Mouse (Mus musculus) limb, embryonic 10.5 days (tissue): ENCODE results near the gene Cyb561. TPM values are rescaled to one million over a fixed set of nuclear protein-coding genes. Genes with fewer than 3 reads are reported as not detected.

ENCODE experiments used
- DNase-seq: peaks from one replicate; pipeline ENCODE4 v3.0.0-alpha.2; 2017; ENCODE audit warnings: low spot score
- H3K27ac ChIP-seq: fragments of 300-500 bp; sonication (generic); 2 replicates; pipeline ENCODE4 v1.5.1; 2016; ENCODE audit warnings: mild to moderate bottlenecking
- H3K27me3 ChIP-seq: fragments of 300-500 bp; sonication (generic); 2 replicates; pipeline ENCODE4 v1.6.1; 2016; ENCODE audit warnings: low read depth, mild to moderate bottlenecking; ENCODE audit not compliant: poor library complexity, severe bottlenecking
- H3K36me3 ChIP-seq: fragments of 300-500 bp; sonication (generic); 2 replicates; pipeline ENCODE4 v1.6.1; 2016; ENCODE audit warnings: mild to moderate bottlenecking, moderate library complexity
- H3K4me1 ChIP-seq: fragments of 300-500 bp; sonication (generic); 2 replicates; pipeline ENCODE4 v1.6.1; 2016
- H3K4me3 ChIP-seq: fragments of 300-500 bp; sonication (generic); 2 replicates; pipeline ENCODE4 v1.5.1; 2016; ENCODE audit warnings: mild to moderate bottlenecking, moderate library complexity
- H3K9me3 ChIP-seq: fragments of 300-500 bp; sonication (generic); replicated peaks from 2 replicates; pipeline ENCODE4 v1.6.1; 2016; ENCODE audit warnings: mild to moderate bottlenecking
- WGBS: fragments of 180-500 bp; shearing (Covaris S2); methylation state at CpG from one replicate; pipeline ENCODE4 v1.1.7; 2016; 5-methylcytosine and 5-hydroxymethylcytosine counted together
- polyA plus RNA-seq: library from polyadenylated mRNA; unstranded; fragments of >200 nt; fragmentation: Nextera tagmentation; extraction: Ambion mirVana; gene quantifications from 2 replicates; pipeline ENCODE4 v1.2.1, GENCODE M21; 2016

The Cyb561 gene
- polyA plus RNA-seq, 1 experiment from 2014 or later: 7.1 TPM

- Histone ChIP-seq H3K27ac (no peak overlapping the region), H3K9me3 (no peaks in the 10 kb centered on the region), H3K4me1 (no peaks in the 10 kb centered on the region), H3K36me3 (0 out of 2 replicates have a peak, but pooled peaks cover 8% of the 10 kb centered on the region), H3K27me3 (no peaks in the 10 kb centered on the region), H3K4me3 (no peak overlapping the region)
- 86% methylated on average over 8 of the region's 8 CpGs for WGBS
- DNase-seq: no peak
These were observed 44.2 kb downstream of the Cyb561 start for GRCm38 (mm10) chr11:105908926-105909325.

- DNase-seq: no peak
- 95% methylated on average over 1 of the region's 1 CpGs for WGBS
- no peaks in the 10 kb centered on the region for H3K9me3 ChIP-seq
- H3K27me3 ChIP-seq: no peaks in the 10 kb centered on the region
- H3K4me1 ChIP-seq: no peaks in the 10 kb centered on the region
- no peak overlapping the region for H3K4me3 ChIP-seq
- no peak overlapping the region for H3K27ac ChIP-seq
- 0 out of 2 replicates have a peak, but pooled peaks cover 5% of the 10 kb centered on the region for H3K36me3 ChIP-seq
These were observed 45.8 kb downstream of the Cyb561 start for GRCm38 (mm10) chr11:105907381-105907780.

- H3K4me3 ChIP-seq: no peak overlapping the region
- H3K36me3 ChIP-seq: 0 out of 2 replicates have a peak, but pooled peaks cover 5% of the 10 kb centered on the region
- H3K9me3 ChIP-seq: no peaks in the 10 kb centered on the region
- no peaks in the 10 kb centered on the region for H3K27me3 ChIP-seq
- no peaks in the 10 kb centered on the region for H3K4me1 ChIP-seq
- no peak for DNase-seq
- WGBS: 86% methylated on average over 4 of the region's 4 CpGs
- no peak overlapping the region for H3K27ac ChIP-seq
These were observed 47.5 kb downstream of the Cyb561 start for GRCm38 (mm10) chr11:105905529-105906213.

- WGBS: 83% methylated on average over 1 of the region's 1 CpGs
- Histone ChIP-seq H3K36me3 (0 out of 2 replicates have a peak, but pooled peaks cover 5% of the 10 kb centered on the region), H3K27me3 (no peaks in the 10 kb centered on the region), H3K4me1 (no peaks in the 10 kb centered on the region), H3K27ac (no peak overlapping the region), H3K9me3 (no peaks in the 10 kb centered on the region), H3K4me3 (no peak overlapping the region)
- DNase-seq: no peak
These were observed 50.2 kb downstream of the Cyb561 start for GRCm38 (mm10) chr11:105902956-105903355.

- 0 out of 2 replicates have a peak, but pooled peaks cover 5% of the 10 kb centered on the region for H3K36me3 ChIP-seq
- no peak overlapping the region for H3K4me3 ChIP-seq
- no peak for DNase-seq
- H3K27me3 ChIP-seq: no peaks in the 10 kb centered on the region
- H3K4me1 ChIP-seq: no peaks in the 10 kb centered on the region
- WGBS: 88% methylated on average over 2 of the region's 2 CpGs
- no peaks in the 10 kb centered on the region for H3K9me3 ChIP-seq
- H3K27ac ChIP-seq: no peak overlapping the region
These were observed 51.6 kb downstream of the Cyb561 start for GRCm38 (mm10) chr11:105901501-105901900.

GRCm38 (mm10) chr11:105899151-105899550 is 54.0 kb downstream of the Cyb561 start:
- Histone ChIP-seq H3K36me3 (0 out of 2 replicates have a peak, but pooled peaks cover 2% of the 10 kb centered on the region), H3K27me3 (no peaks in the 10 kb centered on the region), H3K9me3 (no peaks in the 10 kb centered on the region), H3K27ac (no peak overlapping the region), H3K4me1 (no peaks in the 10 kb centered on the region), H3K4me3 (no peak overlapping the region)
- DNase-seq: no peak
- WGBS: 65% methylated on average over 1 of the region's 1 CpGs

GRCm38 (mm10) chr11:105887281-105887680 is 65.9 kb downstream of the Cyb561 start:
- WGBS: 75% methylated on average over 1 of the region's 1 CpGs
- DNase-seq: no peak
- no peaks in the 10 kb centered on the region for H3K9me3 ChIP-seq
- H3K4me3 ChIP-seq: no peak overlapping the region
- no peak overlapping the region for H3K27ac ChIP-seq
- no peaks in the 10 kb centered on the region for H3K36me3 ChIP-seq
- no peaks in the 10 kb centered on the region for H3K27me3 ChIP-seq
- H3K4me1 ChIP-seq: no peaks in the 10 kb centered on the region

- no peak overlapping the region for H3K27ac ChIP-seq
- H3K36me3 ChIP-seq: no peaks in the 10 kb centered on the region
These were observed 67.6 kb downstream of the Cyb561 start for GRCm38 (mm10) chr11:105885558-105885957.

More at GRCm38 (mm10) chr11:105885558-105885957, 67.6 kb downstream of the Cyb561 start:
- no peaks in the 10 kb centered on the region for H3K27me3 ChIP-seq
- no peak for DNase-seq
- H3K4me3 ChIP-seq: no peak overlapping the region
- no peaks in the 10 kb centered on the region for H3K9me3 ChIP-seq
- no peaks in the 10 kb centered on the region for H3K4me1 ChIP-seq
- WGBS: 95% methylated on average over 1 of the region's 1 CpGs

Other genes starting within 250 kb of the Cyb561 start
- 0.08 and 0.16 TPM in 2 replicates for gene Ace, start 14.6 kb upstream of the Cyb561 start, polyA plus RNA-seq
- gene Ace3, start 41.3 kb upstream of the Cyb561 start, polyA plus RNA-seq: not detected in 2 replicates
- 0.24 and 0.36 TPM in 2 replicates for gene Kcnh6, start 54.8 kb upstream of the Cyb561 start, polyA plus RNA-seq
- 85.5 and 95.1 TPM in 2 replicates for gene Dcaf7, start 83.5 kb upstream of the Cyb561 start, polyA plus RNA-seq
- 14.3 and 14.6 TPM in 2 replicates for gene Taco1, start 112.7 kb upstream of the Cyb561 start, polyA plus RNA-seq
- 21.6 and 23.3 TPM in 2 replicates for gene Map3k3, start 131.3 kb upstream of the Cyb561 start, polyA plus RNA-seq
- gene Gm10840, start 207.5 kb upstream of the Cyb561 start, polyA plus RNA-seq: 1.0 TPM in 1 of 2 replicates, not detected in the other
- 603 and 638 TPM in 2 replicates for gene Limd2, start 207.5 kb upstream of the Cyb561 start, polyA plus RNA-seq
- 37.8 and 45.3 TPM in 2 replicates for gene Strada, start 248.8 kb upstream of the Cyb561 start, polyA plus RNA-seq